Mouse (Mus musculus) lung, embryonic 15.5 days (tissue): ENCODE results near the gene Trove2. TPM values are rescaled to one million over a fixed set of nuclear protein-coding genes. Genes with fewer than 3 reads are reported as not detected.
A peak's percentile ranks its signal among the peaks of the same experiment; 100 is the strongest.

Experiments
- ATAC-seq: fragments of 200-750 bp; cut with Nextera tagmentation; 2 replicates; pipeline ENCODE4 v1.8.0; 2017; ENCODE audit warnings: moderate number of reproducible peaks, borderline replicate concordance; ENCODE audit not compliant: low FRiP score, low TSS enrichment; ENCODE audit errors: extremely low read depth
- H3K27ac ChIP-seq: fragments of 300-500 bp; sonication (generic); 2 replicates; pipeline ENCODE4 v1.5.1; 2015; ENCODE audit warnings: moderate library complexity, mild to moderate bottlenecking, inconsistent platforms
- H3K27me3 ChIP-seq: fragments of 300-500 bp; sonication (generic); 2 replicates; pipeline ENCODE4 v1.6.1; 2015; ENCODE audit warnings: inconsistent platforms
- H3K36me3 ChIP-seq: fragments of 300-500 bp; sonication (generic); 2 replicates; pipeline ENCODE4 v1.6.1; 2015; ENCODE audit warnings: inconsistent platforms
- H3K4me1 ChIP-seq: fragments of 300-500 bp; sonication (generic); 2 replicates; pipeline ENCODE4 v1.6.1; 2015; ENCODE audit warnings: inconsistent platforms
- H3K4me2 ChIP-seq: fragments of 300-500 bp; sonication (generic); 2 replicates; pipeline ENCODE4 v1.6.1; 2015; ENCODE audit warnings: inconsistent platforms, mild to moderate bottlenecking, moderate library complexity
- H3K4me3 ChIP-seq: fragments of 300-500 bp; sonication (generic); 2 replicates; pipeline ENCODE4 v1.5.1; 2015; ENCODE audit warnings: mild to moderate bottlenecking, inconsistent platforms
- H3K9ac ChIP-seq: fragments of 300-500 bp; sonication (generic); 2 replicates; pipeline ENCODE4 v1.6.1; 2015; ENCODE audit warnings: inconsistent platforms
- H3K9me3 ChIP-seq: fragments of 300-500 bp; sonication (generic); 2 replicates; pipeline ENCODE4 v1.6.1; 2016; ENCODE audit warnings: inconsistent platforms
- WGBS: fragments of 180-500 bp; shearing (Covaris S2); methylation state at CpG from one replicate; pipeline ENCODE4 v1.1.7; 2015; 5-methylcytosine and 5-hydroxymethylcytosine counted together
- polyA plus RNA-seq: library from polyadenylated mRNA; unstranded; fragments of >200 nt; fragmentation: Nextera tagmentation; extraction: Ambion mirVana; gene quantifications from 2 replicates; pipeline ENCODE4 v1.2.1, GENCODE M21; 2015

The Trove2 gene
- polyA plus RNA-seq = 18.5 and 19.8 TPM in 2 replicates

GRCm38 (mm10) chr1:143776446-143777411, at the start of gene Trove2, which contains the start of gene Uchl5:
Trove2 (minus strand) TSS chr1:143777068.
Uchl5 (plus strand) TSS chr1:143777272.
- peak; percentile 97 for ATAC-seq
- Histone ChIP-seq H3K9ac (peak within 1 kb of the TSS; percentile 94), H3K27ac (peak within 1 kb of the TSS; percentile 69), H3K36me3 (no peaks in the 10 kb centered on the region), H3K9me3 (no peaks in the 10 kb centered on the region), H3K27me3 (no peaks in the 10 kb centered on the region), H3K4me3 (peak within 1 kb of the TSS; percentile 93), H3K4me2 (peak within 1 kb of the TSS; percentile 85), H3K4me1 (peaks cover 14% of the 10 kb centered on the region)
- whole genome bisulfite sequencing = under 1% methylated on average over 84 of the region's 84 CpGs

GRCm38 (mm10) chr1:143822677-143823076, 45.8 kb upstream of the Trove2 start:
- Histone ChIP-seq H3K27ac (no peak overlapping the region), H3K4me2 (no peak overlapping the region), H3K4me3 (no peak overlapping the region), H3K9ac (no peak overlapping the region), H3K9me3 (no peaks in the 10 kb centered on the region), H3K4me1 (0 out of 2 replicates have a peak, but pooled peaks cover 4% of the 10 kb centered on the region), H3K36me3 (no peaks in the 10 kb centered on the region), H3K27me3 (no peaks in the 10 kb centered on the region)
- 78% methylated on average over 3 of the region's 3 CpGs for WGBS
- ATAC-seq = no peak

GRCm38 (mm10) chr1:143820096-143820877, 43.4 kb upstream of the Trove2 start:
- Histone ChIP-seq H3K9ac (no peak overlapping the region), H3K9me3 (no peaks in the 10 kb centered on the region), H3K27me3 (no peaks in the 10 kb centered on the region), H3K4me1 (0 out of 2 replicates have a peak, but pooled peaks cover 4% of the 10 kb centered on the region), H3K4me2 (no peak overlapping the region), H3K36me3 (no peaks in the 10 kb centered on the region), H3K27ac (peak overlapping the region; percentile 45; the same call in 1 of the 2 replicates), H3K4me3 (no peak overlapping the region)
- ATAC-seq = peak; percentile 59; the same call in 1 of the 2 replicates
- WGBS = 53% methylated on average over 2 of the region's 2 CpGs

GRCm38 (mm10) chr1:143813676-143814360, 37.0 kb upstream of the Trove2 start:
- Histone ChIP-seq H3K4me2 (no peak overlapping the region), H3K36me3 (no peaks in the 10 kb centered on the region), H3K9ac (no peak overlapping the region), H3K4me3 (no peak overlapping the region), H3K9me3 (no peaks in the 10 kb centered on the region), H3K27me3 (no peaks in the 10 kb centered on the region), H3K4me1 (no peaks in the 10 kb centered on the region), H3K27ac (no peak overlapping the region)
- peak; percentile 85 for ATAC-seq
- WGBS = 38% methylated on average over 7 of the region's 7 CpGs

- Histone ChIP-seq H3K36me3 (0 out of 2 replicates have a peak, but pooled peaks cover 6% of the 10 kb centered on the region), H3K9me3 (no peaks in the 10 kb centered on the region), H3K4me2 (no peak overlapping the region), H3K27me3 (no peaks in the 10 kb centered on the region), H3K4me1 (no peaks in the 10 kb centered on the region), H3K27ac (no peak overlapping the region), H3K9ac (no peak overlapping the region), H3K4me3 (no peak overlapping the region)
- no peak for ATAC-seq
- WGBS = 80% methylated on average over 6 of the region's 6 CpGs
These were observed 32.2 kb upstream of the Trove2 start for GRCm38 (mm10) chr1:143809062-143809461.

- peak; percentile 62; the same call in 1 of the 2 replicates for ATAC-seq
- Histone ChIP-seq H3K4me2 (no peak overlapping the region), H3K4me3 (no peak overlapping the region), H3K9me3 (no peaks in the 10 kb centered on the region), H3K27ac (no peak overlapping the region), H3K27me3 (no peaks in the 10 kb centered on the region), H3K9ac (no peak overlapping the region), H3K4me1 (no peaks in the 10 kb centered on the region), H3K36me3 (0 out of 2 replicates have a peak, but pooled peaks cover 13% of the 10 kb centered on the region)
- 26% methylated on average over 4 of the region's 4 CpGs for WGBS
These were observed 26.7 kb upstream of the Trove2 start for GRCm38 (mm10) chr1:143803537-143803936.

GRCm38 (mm10) chr1:143788584-143789227, 11.8 kb upstream of the Trove2 start:
- 73% methylated on average over 2 of the region's 2 CpGs for WGBS
- Histone ChIP-seq H3K4me3 (no peak overlapping the region), H3K4me1 (no peaks in the 10 kb centered on the region), H3K9ac (no peak overlapping the region), H3K27me3 (no peaks in the 10 kb centered on the region), H3K36me3 (0 out of 2 replicates have a peak, but pooled peaks cover 5% of the 10 kb centered on the region), H3K9me3 (no peaks in the 10 kb centered on the region), H3K27ac (no peak overlapping the region), H3K4me2 (no peak overlapping the region)
- no peak for ATAC-seq

GRCm38 (mm10) chr1:143777558-143778218, 820 bp upstream of the Trove2 start:
- no peaks in the 10 kb centered on the region for H3K9me3 ChIP-seq
- WGBS = under 1% methylated on average over 35 of the region's 39 CpGs
- H3K4me2 ChIP-seq = peak overlapping the region; percentile 85
- no peaks in the 10 kb centered on the region for H3K36me3 ChIP-seq
- H3K4me1 ChIP-seq = peaks cover 8% of the 10 kb centered on the region
- H3K9ac ChIP-seq = peak overlapping the region; percentile 94
- peak overlapping the region; percentile 93 for H3K4me3 ChIP-seq
- H3K27me3 ChIP-seq = no peaks in the 10 kb centered on the region
- peak overlapping the region; percentile 69 for H3K27ac ChIP-seq
- peak; percentile 52 for ATAC-seq

- no peak overlapping the region for H3K4me3 ChIP-seq
- ATAC-seq = no peak
- H3K9ac ChIP-seq = no peak overlapping the region
- H3K27ac ChIP-seq = no peak overlapping the region
- WGBS = 63% methylated on average over 6 of the region's 6 CpGs
- no peaks in the 10 kb centered on the region for H3K36me3 ChIP-seq
- no peak overlapping the region for H3K4me2 ChIP-seq
- peaks cover 23% of the 10 kb centered on the region for H3K4me1 ChIP-seq
- no peaks in the 10 kb centered on the region for H3K9me3 ChIP-seq
- H3K27me3 ChIP-seq = no peaks in the 10 kb centered on the region
These were observed 3.0 kb downstream of the Trove2 start for GRCm38 (mm10) chr1:143773909-143774308.

GRCm38 (mm10) chr1:143773082-143773481, 3.8 kb downstream of the Trove2 start:
- WGBS = 58% methylated on average over 7 of the region's 7 CpGs
- no peak overlapping the region for H3K9ac ChIP-seq
- no peaks in the 10 kb centered on the region for H3K36me3 ChIP-seq
- peaks cover 15% of the 10 kb centered on the region for H3K4me1 ChIP-seq
- no peak overlapping the region for H3K4me3 ChIP-seq
- H3K4me2 ChIP-seq = no peak overlapping the region
- H3K27ac ChIP-seq = no peak overlapping the region
- no peaks in the 10 kb centered on the region for H3K27me3 ChIP-seq
- no peak for ATAC-seq
- H3K9me3 ChIP-seq = no peaks in the 10 kb centered on the region
